Mouse (Mus musculus) gastrocnemius, postnatal 4 days (tissue): ENCODE results near the gene Plekhn1. TPM values are rescaled to one million over a fixed set of nuclear protein-coding genes. Genes with fewer than 3 reads are reported as not detected.

Experiments used
- DNase-seq, 2 experiments: peaks; one replicate each; pipeline ENCODE4 v3.0.0; 2021 to 2022; ENCODE audit warnings: low spot score in 2 of 2, mixed read lengths in 2 of 2
- total RNA-seq, 2 experiments: library from RNA; stranded (reverse); gene quantifications; 2 replicates each; pipeline ENCODE4 v1.2.3; 2021

Gene Plekhn1
- total RNA-seq, 2 experiments from 2014 or later, result 11.5 to 12.2 TPM

DNA sequence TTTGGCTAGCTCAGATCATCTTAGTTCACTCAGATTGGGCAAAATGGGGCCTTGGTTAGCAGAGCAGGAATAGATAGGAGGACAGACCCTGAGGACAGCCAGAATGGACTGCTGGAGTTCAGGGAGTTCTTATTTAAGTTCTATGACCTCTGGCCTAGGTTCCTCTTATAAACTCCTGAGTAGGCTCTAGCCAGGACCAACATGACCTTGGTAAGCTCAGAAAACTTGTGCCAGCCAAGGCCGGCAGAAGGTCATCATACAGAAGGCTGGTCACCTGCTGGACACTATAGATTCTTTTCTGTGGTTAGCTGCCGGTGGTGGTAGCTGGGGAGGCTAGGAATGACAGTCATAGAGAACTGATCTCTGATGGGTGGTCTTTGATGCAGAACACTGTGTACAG is 18.5 kb downstream of the Plekhn1 start:
- no peak for DNase-seq

DNA sequence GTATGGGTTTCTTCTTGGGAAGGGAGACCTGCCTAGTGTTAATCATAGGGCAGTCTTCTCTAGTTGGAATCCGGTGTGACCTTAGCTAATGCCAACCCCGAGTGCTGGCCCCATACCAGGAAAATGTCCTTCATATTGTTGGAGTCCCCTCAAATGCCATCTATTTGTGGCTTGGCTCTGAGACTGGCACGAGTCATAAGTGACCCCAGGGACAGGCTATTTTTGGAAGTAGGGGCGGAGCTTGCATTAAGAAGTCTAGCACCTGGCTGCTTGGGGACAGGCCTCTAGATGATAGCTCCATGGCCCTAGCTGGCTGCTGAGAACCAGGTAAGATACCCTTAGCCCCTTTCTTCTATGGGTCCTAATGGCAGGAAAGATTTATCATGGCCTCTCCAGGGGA is 19.0 kb downstream of the Plekhn1 start, which contains the start of gene Perm1:
Perm1 (plus strand) TSS at position 220 of the 400 bp plus-strand sequence.
- no peak for DNase-seq

DNA sequence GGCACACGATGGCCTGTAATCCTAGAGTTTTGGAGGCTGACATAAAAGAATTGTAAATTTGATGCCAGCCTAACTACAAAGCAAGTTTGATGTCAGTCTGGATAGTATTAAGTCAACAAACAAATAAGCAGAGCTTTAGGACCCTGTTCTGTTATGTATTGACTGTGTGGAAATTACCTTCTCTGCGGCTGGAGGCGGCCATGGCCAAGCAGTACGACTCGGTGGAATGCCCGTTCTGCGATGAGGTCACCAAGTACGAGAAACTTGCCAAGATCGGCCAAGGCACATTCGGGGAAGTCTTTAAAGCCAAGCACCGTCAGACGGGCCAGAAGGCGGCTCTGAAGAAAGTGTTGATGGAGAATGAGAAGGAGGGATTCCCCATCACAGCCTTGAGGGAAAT is 21.5 kb downstream of the Plekhn1 start:
- no peak for DNase-seq

DNA sequence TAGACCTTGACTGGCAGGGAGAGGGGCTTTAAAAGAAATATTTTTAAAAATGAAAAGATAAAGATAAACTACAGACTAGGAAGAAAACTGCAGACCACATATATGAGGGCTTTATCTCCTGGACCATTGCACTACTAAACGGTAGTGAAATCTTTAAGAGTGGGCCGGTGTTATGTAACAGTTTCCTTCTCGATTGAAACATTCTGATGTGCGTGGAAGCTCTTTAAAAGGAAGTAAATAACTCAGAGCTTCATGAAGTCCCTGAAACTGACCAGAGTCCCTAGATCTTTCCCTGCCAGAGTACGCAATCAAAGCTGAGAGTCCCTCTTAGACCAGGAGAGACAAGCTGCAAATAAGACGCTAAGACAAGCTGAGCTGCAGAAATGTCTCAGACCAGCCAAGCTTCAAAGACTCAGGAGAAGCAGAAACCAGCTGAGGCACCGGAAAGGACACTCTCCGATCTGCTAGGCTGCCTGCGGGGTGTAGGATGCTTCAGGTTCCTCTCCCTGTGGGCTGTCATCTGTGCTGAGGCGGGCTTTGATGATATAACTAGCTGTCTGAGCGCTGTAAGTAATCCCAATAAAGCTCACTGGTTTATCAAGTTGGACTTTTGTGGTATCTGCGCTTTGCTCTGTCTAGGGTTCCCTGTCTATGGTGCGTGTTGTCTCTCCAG is 24.6 kb downstream of the Plekhn1 start:
- DNase-seq, result no peak

DNA sequence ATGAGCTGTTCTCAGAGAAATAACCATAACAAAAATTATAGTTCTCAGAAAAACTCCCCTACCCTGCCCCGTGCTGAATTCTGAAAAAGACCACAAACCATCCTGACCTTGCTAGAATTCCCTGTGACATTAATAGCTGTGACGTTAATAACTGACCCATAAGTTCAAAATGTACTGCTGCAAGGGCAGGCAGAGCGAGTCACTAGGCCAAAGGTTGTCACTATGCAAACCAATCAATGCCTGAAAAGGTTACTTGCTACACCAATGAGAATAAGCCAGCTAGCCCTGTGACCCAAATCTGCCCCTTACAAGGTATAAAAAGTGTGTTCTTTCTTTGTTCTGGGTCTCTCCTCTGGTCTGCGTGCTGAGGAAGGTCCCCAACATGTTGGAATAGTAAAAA is 25.8 kb downstream of the Plekhn1 start:
- DNase-seq, result no peak

DNA sequence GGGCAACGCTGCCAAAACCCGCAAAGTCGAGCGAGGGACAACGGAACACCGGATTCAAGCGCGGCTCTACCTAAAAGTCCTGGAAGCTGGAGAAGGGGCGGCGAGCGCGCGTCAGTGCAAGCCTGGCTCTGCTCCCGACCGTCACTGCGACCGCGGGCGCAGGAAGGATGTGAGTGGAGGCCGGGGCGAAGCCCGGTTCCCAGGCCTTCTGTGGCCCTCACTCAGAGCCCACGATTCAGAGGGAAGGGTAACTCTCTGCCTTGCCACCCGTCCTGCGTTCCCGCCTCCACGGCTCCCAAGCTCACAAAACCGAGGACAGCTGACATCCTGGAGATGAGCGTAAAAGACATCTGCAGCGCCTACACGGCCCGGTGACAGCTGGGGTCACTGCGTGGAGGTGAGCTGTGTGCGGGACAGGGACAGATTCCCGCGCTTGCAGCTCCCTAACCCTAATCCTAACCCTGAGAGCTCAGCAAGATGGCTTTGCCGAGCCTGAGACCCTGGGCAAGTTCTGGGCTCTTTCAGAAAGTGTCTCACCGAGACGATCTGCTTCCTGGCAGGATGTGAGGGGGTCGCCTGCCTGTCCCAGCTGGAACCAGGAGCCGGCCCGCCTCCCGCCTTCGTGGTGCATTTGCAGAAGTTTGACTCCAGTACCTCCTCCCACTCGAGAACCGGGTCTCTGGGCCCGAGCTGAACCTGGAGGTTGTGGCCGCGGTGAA is 31.1 kb downstream of the Plekhn1 start:
- no peak for DNase-seq

DNA sequence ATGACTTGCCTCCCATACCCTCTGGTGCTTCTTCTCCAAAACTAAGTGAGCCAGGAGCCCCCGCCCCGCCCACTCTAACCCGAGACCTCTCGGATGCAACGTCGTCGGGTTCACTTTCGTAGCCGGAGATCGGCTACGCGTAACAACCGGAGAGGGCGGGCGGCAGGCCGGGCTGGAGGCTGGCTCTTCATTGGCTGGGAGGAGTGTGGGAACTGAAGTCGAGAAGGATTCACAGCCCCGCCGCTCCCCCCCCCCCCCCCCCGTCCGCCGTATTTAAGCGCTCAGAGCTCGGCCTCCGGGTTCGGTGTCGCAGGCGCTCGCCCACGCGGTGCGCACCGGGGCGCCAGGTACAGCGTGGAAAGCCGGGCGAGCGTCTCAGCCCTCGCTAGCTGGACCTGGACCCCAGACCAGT is 31.6 kb downstream of the Plekhn1 start, which contains the start of gene AW011738:
AW011738 (plus strand) TSS at position 304 of the 412 bp plus-strand sequence.
- DNase-seq, result peak in 1 of 2 experiments; percentile 63

DNA sequence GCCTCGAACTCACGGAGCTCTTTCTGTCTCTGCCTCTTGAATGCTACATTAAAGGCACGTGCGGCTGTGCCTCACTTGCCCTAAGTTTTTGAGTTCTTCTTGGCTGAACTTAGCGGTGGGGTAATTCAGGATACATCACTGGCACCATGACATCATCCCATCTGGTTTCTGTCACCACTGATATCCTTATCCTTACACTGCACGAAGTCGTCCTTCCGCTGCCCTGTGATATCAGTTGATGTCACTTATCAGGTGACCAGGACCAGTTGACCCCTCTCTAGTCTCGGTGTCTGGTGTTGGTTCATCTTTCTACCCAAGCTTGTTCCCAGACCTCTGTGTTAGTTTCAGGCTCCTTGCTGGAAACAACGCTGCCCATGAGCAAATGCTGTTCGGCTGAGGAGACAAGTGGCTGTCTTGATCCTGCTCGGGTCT is 32.2 kb downstream of the Plekhn1 start:
- no peak for DNase-seq

DNA sequence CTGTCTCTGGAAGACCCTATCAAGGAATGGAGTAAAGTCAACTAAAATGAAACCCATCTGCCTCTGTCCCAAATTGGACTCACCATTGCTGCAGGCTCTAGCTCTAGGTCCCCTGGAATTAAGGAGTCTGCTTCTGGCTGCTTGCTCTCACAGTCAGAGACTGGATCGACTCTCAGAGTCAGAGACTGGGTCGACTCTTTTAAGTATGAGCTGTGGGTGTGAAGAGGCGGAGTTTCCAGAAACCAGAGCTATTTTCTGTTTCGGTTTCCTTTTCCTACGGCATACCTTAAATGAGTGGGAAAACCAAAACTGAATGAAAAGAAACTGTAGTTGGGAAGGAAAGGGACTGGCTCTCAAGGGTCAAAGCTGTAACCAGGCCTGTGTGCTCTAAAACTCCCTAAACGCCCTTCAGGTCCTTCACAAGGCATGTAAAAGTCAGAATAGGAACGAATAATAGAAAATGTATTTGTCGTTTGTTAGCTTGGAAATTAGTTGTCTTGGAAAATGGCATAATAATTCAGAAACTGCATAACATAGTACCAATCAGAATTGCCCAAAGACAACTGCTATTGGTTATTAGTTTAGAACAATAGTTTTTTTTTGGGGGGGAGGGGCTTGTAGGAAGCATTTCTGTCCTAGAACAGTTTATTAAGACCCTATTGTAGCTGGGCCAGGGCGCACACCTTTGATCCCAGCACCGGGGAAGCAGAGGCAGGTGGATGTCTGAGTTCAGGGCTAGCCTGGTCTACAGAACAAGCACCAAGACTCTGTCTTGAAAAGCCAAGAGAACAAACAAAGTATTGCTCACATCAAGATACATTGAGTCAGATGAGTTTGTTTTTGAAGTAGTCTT is 33.8 kb downstream of the Plekhn1 start, which contains the start of gene Isg15:
Isg15 (minus strand) TSS at position 196 of the 853 bp plus-strand sequence.
- DNase-seq, result no peak

DNA sequence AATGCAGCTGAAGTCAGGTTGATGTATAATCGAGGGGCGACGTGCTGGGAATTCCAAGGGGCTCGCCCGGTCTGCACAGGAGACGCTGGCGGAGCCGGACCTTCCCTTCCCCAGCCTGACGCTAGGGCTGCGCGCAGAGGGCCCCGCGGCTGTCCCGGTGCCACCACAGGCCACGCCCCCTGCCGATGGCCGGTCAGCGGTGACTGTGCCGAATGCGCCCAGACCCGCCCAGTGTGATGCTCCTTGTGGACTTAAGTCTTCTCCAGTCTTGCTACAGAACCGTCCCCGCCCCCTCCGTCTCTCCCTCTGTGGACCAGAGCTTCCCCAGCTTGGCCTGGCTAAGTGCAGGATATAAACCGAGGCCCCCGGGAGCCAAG is 36.8 kb downstream of the Plekhn1 start:
- peak; percentile 83 to 91 for DNase-seq

DNA sequence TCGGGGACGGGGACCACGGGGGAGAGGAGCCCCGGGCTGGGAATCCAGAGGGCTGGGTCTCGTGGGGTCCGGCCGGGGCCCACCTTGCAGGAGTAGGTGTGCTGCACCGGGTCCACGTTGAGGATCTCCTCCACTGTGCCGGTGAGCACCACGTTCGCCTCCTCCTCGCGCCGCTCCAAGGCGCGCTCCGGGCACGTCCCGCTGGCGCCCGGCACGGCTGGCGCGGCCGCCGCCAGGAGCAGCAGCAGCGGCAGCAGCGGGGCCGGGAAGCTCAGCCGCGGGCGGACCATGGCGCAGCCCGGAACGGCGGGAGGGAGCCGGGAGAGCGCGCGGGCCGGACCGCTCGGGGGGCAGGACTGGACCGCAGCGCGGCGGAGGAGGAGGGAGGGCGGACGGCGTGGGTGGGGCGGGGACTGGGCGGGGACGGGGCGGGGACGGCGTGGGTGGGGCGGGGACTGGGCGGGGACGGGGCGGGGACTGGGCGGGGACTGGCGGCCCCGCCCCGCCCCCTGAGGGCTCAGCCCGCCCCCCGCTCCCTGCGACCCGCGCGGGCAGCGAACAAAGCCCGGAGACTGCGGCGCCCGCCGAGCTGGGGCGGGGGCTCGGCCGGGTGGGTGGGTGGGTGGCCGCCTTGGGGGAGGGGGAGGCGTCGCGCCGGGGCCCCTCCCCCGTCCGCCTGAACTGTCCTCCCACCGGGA is 37.4 kb downstream of the Plekhn1 start, which contains the start of gene Agrn:
Agrn (minus strand) TSS at position 358 of the 698 bp plus-strand sequence.
- peak; percentile 63 to 72 for DNase-seq

DNA sequence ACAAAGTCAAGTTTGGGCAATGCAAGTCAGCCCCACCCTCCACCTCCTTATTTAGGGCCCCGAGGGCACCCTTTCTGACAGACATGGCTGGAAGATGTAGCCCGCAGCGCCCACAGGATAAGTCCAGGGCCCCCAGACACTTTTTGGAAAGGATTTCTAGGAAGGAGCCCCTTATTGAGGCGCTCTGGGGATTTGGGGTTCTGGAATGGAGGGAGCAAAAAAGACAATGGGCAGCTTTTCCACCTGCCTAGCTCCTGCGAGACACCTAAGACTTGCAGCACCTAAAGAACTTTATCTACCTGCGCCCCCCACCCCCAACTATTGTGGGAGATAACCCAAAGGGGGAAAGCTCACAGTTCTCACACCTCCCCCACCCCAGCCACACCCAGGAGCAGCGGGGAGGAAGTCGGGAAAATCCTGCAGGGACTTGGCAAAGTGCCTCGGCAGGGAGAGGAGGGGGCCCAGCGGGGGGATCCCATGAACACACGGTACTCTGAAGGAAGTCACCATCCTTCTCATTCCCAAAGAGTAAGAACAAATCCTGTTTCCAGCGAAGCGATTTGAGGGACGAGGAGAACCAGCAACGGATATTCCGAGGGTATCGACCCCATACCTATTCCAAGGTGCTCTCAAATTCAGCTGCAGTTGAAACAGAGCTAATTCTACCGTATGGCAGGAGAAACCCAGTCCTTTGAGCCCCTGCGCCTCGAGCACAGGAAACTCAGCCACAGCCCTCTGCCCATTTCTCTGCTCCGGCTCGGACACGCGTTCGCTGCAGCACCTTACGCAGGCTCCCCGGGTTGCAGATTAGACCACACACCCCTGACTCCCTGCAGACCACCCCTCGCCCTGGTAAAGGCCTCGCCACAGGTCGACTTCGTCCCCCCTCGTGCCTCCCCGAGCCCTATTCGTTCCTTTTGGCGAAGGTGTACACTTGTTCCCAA is 38.5 kb downstream of the Plekhn1 start:
- peak in 1 of 2 experiments; percentile 40 for DNase-seq

DNA sequence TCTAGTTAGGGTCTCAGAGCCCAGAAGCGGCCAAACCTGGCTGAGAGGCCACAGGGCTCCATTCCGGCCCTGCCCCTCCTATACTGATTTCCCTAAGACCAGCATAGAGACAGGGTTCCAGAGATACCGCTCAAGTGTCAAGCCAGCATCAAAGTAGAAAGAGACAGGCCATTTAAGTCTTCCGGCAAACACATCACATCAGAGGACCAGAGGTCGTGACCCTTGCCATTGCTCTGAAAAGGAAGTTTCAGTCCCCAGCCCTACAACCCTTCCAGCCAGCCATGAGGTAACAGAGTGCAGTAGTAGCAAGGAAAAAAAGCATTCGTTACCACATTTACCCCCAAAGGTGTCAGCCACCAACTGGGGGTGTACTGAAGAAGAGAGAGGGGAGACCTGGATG is 40.3 kb downstream of the Plekhn1 start:
- no peak for DNase-seq

DNA sequence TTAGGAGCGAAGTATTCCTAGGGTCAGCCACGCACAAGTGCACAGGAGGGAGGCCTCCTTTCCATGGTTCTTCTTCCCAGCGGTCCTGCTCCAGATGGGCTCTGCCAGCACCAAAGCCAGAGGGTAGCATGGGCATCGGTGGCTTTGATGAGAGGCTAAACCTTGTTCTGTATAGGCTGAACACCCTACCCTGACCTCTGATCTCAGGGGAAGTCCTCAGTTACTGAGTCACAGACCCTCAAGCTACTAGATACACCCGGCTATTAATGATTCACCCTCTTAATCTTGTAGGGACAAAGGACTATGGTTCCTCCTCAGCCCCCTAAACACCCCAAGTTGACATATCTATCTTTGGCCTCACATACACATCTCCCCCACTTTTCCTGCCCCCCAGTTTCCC is 40.8 kb downstream of the Plekhn1 start:
- no peak for DNase-seq

DNA sequence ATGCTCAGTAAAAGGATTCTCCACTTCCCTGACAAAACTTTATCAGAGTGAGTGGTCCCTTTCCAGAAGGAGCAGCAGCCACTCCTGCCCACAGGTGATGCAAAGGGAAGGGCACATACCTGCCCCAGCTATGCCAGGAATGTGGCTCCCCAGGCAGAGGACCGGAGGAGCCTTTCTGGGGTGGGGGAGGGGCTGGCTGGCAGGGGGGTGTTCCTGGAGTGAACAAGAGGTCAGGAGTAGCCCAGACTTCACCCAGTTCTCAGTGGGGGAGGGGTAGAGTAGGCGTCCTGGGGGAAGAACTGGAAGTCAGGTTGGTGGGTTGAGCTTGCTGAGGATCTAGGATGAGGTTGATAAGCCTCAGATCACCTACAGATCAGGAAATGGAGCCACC is 41.5 kb downstream of the Plekhn1 start:
- no peak for DNase-seq

DNA sequence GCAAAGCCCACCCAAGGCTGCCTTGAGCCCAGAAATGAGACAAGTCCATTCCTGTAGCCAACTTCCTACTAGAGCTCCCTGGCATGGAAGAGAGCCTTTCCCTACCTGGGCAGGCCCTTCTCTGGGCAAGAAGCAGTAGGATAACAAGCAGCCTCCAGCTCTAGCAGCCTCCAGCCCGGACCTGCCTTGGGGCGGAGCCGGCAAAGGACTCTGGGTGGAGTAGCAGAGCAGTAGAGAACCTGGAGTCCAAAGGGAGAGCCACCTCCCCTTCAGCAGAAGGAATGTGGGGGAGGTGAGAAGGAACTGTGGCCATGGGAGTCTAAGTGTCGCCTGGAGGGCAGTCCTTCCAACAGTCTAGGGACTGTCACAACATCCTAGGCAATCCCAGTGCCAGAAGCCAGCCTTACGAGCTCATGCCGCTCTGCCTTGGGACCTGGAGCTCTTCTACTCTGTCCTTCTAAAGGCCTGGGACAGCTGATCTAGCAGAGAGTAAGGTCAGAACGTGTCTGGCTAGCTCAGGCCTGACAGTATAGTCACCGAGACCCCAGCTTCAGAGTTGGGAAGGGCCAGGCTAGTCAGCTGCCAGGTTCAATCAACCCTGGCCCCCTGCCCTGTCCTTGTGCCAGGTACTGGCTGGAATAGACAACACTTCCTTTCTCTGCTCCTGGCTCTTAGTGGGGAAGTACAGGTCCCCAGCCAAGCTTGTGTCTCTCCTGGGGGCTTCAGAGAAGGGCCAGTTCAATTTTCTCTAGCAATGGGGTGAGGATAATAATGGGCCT is 42.0 kb downstream of the Plekhn1 start:
- DNase-seq, result no peak

DNA sequence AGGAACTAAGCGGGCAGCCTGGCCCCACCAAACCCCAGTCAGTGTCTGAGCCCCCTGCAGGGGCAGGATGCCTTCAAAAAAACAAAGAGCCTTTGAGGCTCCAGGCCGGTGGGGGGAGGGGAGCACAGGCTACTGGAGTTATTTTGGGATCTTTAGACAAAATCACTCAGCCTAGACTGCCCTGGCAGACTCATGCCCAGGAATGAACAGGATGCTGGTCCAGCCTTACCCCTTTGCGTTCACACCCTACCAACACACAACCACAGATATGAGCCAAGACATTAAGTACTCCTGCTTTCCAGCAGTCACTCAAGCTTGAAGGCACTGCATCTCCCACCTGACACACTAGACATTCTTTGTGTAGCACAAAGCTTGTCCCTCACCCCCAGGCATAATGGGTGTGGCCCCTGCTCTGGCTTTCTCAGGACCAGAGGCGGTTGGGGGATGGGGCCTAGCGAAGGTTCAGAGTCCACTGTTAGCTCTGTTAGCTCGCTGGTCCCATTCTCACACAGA is 45.8 kb downstream of the Plekhn1 start:
- no peak for DNase-seq

DNA sequence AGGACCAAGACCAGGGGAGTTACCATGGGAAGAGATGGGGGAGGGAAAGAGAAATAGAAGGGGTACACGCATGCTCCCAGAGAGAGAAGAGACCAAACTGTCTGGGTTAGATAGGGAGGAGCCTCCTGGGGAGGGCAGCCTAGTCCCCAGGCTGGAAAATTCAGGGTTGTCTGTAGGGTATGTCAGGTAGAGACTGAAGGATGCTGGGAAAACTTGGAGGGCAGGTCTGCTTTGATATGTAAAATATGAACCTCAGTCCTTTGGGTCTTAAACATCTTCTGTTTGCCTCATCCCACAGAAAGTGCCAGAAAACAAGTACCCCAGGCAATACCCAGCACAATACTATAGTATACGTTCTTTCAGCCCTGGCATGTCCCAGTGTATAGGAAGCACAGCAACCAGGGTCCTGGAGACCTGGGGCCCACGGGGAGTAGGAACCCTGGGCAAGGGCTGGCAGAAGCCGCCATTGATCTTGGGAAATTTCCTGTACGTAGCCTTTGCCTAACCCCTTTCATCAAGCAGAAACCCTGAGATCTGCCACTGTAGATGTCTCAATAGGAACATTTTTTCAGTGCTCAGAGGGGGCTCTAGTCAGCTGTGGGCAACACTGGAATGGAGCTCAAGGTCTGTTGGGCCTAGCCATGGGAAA is 46.4 kb downstream of the Plekhn1 start:
- DNase-seq, result no peak
